Mouse (Mus musculus) adipocyte (in vitro differentiated cells): Measurements from ENCODE around the gene Dennd1a.

Source experiments
- DNase-seq: peaks from one replicate; pipeline ENCODE4 v3.0.0-alpha.2; 2016; ENCODE audit warnings: low spot score

The Dennd1a gene

GRCm38 (mm10) chr2:38164326-38165035, 122.7 kb downstream of the Dennd1a start:
- peak; percentile 47 for DNase-seq

DNA sequence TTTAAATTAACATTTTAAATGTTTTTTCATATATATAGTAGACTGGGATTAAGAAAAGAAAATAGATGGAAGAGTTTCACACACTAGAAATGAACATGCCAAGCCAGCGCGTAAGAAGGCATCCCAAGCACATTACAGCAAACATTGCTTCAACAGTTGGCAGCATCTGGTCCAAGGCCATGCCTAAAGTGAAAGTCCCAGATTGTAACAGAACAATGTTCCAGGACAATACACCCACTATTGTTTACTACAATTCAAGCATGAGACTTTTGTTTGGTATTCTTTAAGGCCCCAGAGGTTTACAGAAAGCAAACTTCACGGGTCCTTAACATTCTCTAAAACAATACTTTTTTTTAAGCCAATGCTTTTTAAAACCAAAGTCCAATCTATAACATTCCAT, 124.7 kb downstream of the Dennd1a start:
- DNase-seq: peak; percentile 86

GRCm38 (mm10) chr2:38161484-38161883, 125.7 kb downstream of the Dennd1a start:
- DNase-seq: peak; percentile 18

- no peak for DNase-seq
These were observed 127.5 kb downstream of the Dennd1a start for GRCm38 (mm10) chr2:38159736-38160135.

DNA sequence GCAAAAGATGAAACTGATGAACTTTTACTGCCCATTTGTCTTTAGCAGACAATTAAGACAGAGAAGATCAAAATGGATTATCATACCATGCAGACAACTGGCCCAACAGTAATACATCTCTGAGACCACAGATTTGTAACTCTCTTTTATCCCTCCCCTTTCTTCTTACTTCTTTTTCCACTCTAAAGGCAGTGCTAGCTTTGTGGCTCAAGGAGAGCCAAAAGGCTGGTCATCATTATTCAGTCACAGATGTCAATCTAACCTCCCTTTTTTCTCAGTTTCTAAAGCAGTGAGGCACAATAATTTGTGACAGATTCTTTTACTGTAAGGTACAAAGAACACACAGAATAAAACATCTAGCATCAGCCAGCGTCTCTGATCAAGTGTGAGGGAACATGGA, 130.2 kb downstream of the Dennd1a start:
- no peak for DNase-seq

DNA sequence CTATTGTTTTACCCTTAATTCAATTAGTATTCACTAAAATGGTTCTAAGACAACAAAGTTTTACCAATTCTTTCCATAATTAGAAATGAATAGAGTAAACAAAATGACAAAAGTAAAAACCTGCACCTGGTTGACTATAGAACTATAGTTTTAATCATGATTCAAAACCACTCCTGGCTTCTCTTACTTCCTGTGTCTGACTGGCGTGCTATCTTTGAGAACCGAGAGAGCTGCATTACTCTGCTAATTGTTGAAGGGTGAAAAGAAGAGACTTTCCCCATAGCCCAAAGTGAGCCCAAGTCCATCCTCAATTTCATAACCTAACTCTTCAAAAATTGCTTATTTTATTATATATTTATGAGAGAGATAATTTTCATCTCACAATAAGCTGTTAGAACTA, 131.2 kb downstream of the Dennd1a start:
- no peak for DNase-seq

DNA sequence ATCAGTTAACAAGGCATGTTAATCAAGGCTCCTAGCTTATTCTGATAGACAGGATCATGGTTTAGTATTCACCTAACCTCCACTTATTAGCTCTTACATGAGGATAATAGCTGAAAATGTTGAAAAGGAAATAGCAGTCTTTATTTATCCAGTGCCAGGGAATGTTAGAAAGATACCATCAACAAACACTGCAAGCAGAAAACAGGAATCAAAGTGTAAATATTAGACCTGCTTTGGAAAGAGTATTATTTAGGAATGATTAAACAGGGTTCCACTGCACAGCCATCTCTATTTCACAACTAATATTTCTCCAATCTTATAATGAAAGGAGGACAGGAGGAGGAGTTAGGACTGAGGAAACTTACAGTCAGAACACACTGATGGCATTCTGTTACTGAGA, 142.4 kb downstream of the Dennd1a start:
- DNase-seq: no peak

- no peak for DNase-seq
These were observed 143.0 kb downstream of the Dennd1a start for GRCm38 (mm10) chr2:38144067-38144779.

DNA sequence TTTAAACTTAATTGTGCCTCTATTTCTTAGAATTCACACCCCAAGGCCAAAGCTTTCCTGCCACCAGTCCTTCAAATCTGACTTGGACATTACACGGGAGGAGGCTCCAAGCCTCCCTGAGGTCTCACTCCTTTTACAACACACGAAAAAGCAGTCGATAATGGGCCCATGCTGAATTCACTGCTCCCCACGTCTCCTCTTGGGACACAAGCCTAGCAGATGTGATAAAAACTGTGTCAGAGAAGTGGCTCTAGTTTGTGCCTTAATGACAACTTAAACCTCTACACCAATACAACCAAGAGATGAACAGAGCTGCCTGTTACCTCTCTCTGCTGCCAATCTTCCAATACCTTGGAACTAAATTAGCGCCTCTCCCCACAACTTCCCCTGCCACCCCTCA, 144.3 kb downstream of the Dennd1a start:
- DNase-seq: no peak

DNA sequence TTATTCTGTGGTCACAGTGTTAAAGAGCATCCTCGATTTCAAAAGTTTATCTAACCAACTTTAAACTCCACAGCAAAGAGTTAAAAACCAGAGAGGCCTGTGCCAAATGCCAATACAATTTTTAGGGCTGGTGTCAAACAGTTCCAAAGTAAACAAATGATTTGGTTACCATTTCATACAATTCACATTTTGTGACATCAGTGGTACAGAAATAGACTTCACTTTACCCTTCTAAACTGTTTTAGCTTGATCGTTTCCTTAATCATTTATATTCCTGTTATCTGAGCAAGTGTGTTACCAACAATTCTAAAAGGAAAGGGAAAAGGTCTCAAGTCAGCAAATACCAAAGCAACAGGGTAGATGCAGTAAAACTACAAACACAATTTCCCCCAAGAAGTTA, 145.0 kb downstream of the Dennd1a start:
- DNase-seq: peak; percentile 64

DNA sequence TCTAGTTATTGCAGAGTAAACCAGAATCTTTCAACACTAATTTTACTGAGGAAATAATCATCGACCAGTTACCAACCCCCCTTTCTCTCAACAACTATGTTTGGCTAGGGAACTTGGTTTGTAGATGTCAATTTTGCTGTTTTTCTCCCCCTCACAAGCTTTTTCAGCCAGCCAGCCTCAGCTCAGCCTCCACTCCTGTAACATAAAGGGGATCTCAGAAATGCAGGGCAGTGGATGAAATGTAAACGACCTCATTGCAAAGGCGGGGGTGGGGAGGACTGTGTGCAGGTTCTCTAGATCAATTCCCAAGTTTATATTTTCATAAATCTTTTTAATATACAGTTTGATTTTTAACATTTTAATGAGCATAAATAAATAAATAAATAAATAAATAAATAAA, 147.7 kb downstream of the Dennd1a start:
- DNase-seq: no peak

GRCm38 (mm10) chr2:38137086-38137485, 150.1 kb downstream of the Dennd1a start:
- no peak for DNase-seq

GRCm38 (mm10) chr2:38135427-38135826, 151.8 kb downstream of the Dennd1a start:
- no peak for DNase-seq

- no peak for DNase-seq
These were observed 154.0 kb downstream of the Dennd1a start for GRCm38 (mm10) chr2:38133036-38133825.

DNA sequence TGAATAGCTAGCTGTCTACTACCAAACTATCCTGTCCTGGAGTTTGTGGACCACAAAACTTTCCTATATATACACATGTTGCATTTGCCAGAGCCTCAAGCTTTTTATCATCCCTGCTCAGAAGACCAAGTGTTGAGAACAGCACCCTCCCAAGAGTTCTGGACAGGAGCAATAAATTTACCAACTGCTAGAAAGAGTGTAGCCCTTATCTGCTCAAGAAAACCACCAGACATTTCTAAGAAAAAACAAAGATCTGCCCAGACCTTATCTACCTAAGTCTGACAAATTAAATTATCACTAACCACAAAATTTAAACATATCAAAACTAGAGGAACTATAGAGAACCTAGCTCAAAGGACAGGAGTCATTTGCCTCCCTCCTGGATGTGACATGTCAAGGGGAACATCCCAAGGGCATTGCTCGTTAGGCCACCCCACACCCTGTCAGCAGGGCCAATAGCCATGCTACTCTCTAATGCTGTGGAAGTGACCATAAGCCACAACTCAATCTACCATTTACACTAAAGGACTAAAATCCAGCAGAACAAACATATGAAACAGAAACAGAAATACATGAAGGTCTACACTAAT, 154.9 kb downstream of the Dennd1a start:
- no peak for DNase-seq

- DNase-seq: no peak
These were observed 155.7 kb downstream of the Dennd1a start for GRCm38 (mm10) chr2:38131538-38131937.

DNA sequence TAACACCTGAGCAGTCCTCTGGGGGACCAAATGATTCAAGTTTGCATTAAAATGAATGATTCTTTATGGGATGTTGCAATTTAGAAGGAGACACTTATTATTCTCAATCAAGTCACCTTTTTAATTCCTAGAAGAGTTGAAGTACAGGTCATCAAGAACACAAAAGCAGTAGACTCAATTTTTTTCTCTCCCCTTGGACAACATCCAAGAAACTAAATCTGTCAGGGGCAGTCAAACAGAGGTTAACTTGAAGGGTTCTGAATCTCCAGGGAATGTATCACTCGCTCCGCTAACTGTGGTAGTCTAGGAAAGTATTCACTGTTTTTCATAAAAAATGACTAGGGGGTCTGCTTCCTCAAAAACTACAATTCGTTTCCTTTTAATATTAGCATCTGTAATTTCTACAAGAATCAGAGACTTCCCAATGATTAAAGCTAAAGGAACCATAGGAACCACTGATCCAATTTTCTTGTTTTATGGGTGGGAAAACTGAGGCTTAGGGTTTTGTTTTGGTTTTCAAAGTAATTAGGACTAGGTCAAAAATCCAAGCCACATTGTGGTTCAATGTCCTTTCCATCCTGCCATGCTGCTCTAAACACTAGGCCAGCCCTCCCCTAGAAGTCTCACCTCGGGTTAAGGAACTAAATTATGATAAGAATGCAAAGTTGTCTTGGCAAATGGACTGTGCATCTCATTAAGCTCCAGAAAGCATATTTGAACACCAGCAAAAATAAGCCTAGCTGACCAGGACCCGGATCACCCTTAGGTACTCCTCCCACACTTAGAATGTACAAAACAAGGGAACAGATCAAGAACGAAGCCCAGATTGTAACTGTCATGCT, 157.0 kb downstream of the Dennd1a start:
- no peak for DNase-seq

GRCm38 (mm10) chr2:38126383-38126732, 160.8 kb downstream of the Dennd1a start:
- no peak for DNase-seq

DNA sequence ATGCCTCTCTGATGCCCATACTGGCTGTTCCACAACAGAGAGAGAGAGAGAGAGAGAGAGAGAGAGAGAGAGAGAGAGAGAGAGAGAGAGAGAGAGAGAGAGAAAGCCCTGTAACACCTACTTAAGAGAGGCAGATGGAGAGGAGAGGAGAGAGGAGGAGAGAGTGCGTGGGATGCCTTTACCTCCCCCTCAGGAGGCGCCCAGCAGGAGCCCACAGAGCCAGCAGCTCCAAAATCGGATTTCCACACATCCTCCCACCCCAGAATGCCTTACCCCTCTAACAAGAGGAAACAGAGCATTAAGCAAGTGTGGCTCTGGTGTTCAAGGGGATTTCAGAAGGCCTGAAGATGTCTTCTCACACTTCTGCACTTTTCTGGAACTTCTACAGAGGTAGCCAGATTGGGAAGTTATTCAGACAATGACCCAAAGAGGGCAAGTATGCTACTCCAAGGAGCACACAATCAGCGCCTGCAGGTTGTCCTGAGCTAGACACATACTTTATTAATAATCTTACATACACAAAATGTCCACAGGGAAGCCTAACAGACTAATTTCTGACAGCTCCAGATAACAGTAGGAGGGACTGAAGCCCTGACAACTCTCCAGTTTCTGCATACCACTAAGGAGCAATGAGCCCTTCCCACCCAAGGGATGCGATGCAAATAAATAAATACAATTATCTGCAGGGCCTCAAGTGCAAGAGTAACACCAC, 161.4 kb downstream of the Dennd1a start:
- no peak for DNase-seq

DNA sequence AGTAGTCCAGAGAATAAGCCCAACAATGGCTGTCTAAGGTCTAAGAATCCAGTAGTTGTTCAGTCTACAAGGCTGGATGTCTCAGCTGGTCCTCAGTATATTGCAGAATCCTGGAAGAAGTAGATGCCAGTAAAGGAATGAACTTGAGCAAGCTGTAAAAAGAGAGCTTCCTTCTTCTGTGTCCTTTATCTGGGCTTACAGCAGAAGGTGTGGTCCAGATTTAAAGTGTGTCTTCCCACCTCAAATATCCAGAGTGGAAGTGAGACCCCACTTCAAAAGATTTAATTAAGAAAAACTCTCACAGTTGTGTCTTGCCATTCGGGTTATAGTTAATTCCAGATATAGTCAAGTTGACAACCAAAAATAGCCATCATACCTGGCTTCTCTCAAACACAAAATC, 162.5 kb downstream of the Dennd1a start:
- DNase-seq: no peak

DNA sequence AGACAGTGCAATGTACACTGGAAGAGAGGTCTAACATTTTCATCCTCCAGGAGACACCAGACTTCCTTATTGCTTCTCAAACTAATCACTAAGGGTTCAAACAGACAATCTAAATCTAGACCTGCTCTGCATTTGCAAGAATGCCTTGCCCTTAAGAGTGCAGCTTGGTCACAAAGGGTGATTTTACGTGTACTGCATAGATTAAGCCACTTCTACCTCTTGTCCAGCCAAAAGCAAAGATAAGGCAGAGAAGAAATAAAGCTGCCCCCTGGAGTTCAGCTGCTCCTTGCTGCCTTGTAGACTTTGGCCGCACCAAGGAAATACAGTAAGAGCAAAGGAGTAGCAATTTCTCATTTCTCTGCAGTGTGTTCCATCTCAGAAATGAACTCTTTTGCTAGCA, 172.2 kb downstream of the Dennd1a start:
- DNase-seq: no peak
